8 mouse cellular contexts compared by ENCODE assay signal in genomic region chr7:46935847-46936246, GRCm38 (mm10). TPM values are rescaled to one million over a fixed set of nuclear protein-coding genes. Genes with fewer than 3 reads are reported as not detected.
DNase-seq lines count a peak whose midpoint lies in the region; ATAC-seq and TF ChIP-seq lines count a peak whose summit lies in the region.

No protein-coding gene starts in this region.

- intact Hi-C loops in left cerebral cortex, postnatal 4 days (cut with DNase I): no loop called here

- H3K9ac ChIP-seq in liver, postnatal 0 days (replicated peaks): no peak overlapping the region

- H3K27me3 ChIP-seq in cerebellum, adult 2 months (ENCODE audit: control insufficient read depth, insufficient read depth, low read length): no peaks in the 10 kb centered on the region
- no peaks in the 10 kb centered on the region for H3K27me3 ChIP-seq in liver, postnatal 0 days (ENCODE audit: insufficient read depth, low read length)

- DNase-seq in cerebellum, adult 2 months: no peak
- no peak for DNase-seq in cerebellum, adult 9-11 months
- DNase-seq in left cerebral cortex, postnatal 4 days: peak; percentile 19
- DNase-seq in left cerebral cortex, adult 9 months (ENCODE audit: low spot score in 2 of 2): no peak
- DNase-seq in embryo, embryonic 11 days: peak; percentile 51
- peak; percentile 68 for DNase-seq in liver, postnatal 0 days
- no peak for DNase-seq in spleen, postnatal 14 days (ENCODE audit: low spot score in 2 of 2)

- no peaks in the 10 kb centered on the region for H3K4me1 ChIP-seq in cerebellum, adult 2 months (ENCODE audit: control insufficient read depth, insufficient read depth, low read length)
- H3K4me1 ChIP-seq in liver, postnatal 0 days (ENCODE audit: insufficient read depth): peaks cover 3% of the 10 kb centered on the region; the same call in 1 of the 2 replicates

- no peak overlapping the region for H3K4me2 ChIP-seq in liver, postnatal 0 days (ENCODE audit: low read depth, low read length)

- TF ChIP-seq EP300 in liver, postnatal 0 days (IDR thresholded peaks at IDR 0.05; ENCODE audit: low read depth): no peak

- H3K9me3 ChIP-seq in liver, postnatal 0 days (ENCODE audit: low read length): no peaks in the 10 kb centered on the region

- 29% methylated on average over 4 of the region's 4 CpGs for WGBS in cerebellum, adult 2 months
- 38% methylated on average over 4 of the region's 4 CpGs for WGBS in liver, postnatal 0 days (ENCODE audit: insufficient replicate concordance)

- no peak for TF ChIP-seq POLR2A in cerebellum, adult 2 months (IDR thresholded peaks at IDR 0.05; ENCODE audit: borderline replicate concordance, insufficient read depth, low read length)

- no peak overlapping the region for H3K4me3 ChIP-seq in cerebellum, adult 2 months (replicated peaks; ENCODE audit: insufficient read depth, low read depth, low read length)
- H3K4me3 ChIP-seq in liver, postnatal 0 days (ENCODE audit: low read depth, low read length): no peak overlapping the region

- H3K36me3 ChIP-seq in liver, postnatal 0 days (replicated peaks; ENCODE audit: insufficient read depth, low read length): peaks cover 26% of the 10 kb centered on the region

- H3K27ac ChIP-seq in cerebellum, adult 2 months (ENCODE audit: insufficient read depth, low read length): no peak overlapping the region
- H3K27ac ChIP-seq in liver, postnatal 0 days (ENCODE audit: low read depth): no peak overlapping the region

- peak; percentile 33; the same call in 1 of the 2 replicates for TF ChIP-seq CTCF in cerebellum, adult 2 months (IDR thresholded peaks at IDR 0.05; ENCODE audit: borderline replicate concordance, insufficient read depth, low read depth, low read length)
- peak; percentile 67 for TF ChIP-seq CTCF in liver, postnatal 0 days (IDR thresholded peaks at IDR 0.05; ENCODE audit: low read depth)

- peak; percentile 82 for ATAC-seq in liver, postnatal 0 days
- no peak for ATAC-seq in inflammation-experienced regulatory T-cells, adult 6 months

RNA-seq across cellular contexts. Expression of gene Tsg101, which starts 16.1 kb away (rescaled TPM):
- polyA plus RNA-seq in cerebellum, adult 2 months (2012; rRNA removed): 80.5 and 87.8 TPM in 2 replicates
- total RNA-seq in left cerebral cortex, postnatal 4 days (2021): 100 to 1,000 TPM; 126 to 142 TPM
- 59.1 and 61.2 TPM in 2 replicates for polyA plus RNA-seq in liver, postnatal 0 days (2015; fragmentation: Nextera tagmentation; extraction: Ambion mirVana)
- polyA plus RNA-seq in inflammation-experienced regulatory T-cells, adult 6 months (2017; shearing (Covaris generic)): 100 to 1,000 TPM; 101 to 140 (median 128) TPM

RNA-seq across cellular contexts. Expression of gene Uevld, which starts 22.5 kb away (rescaled TPM):
- polyA plus RNA-seq in cerebellum, adult 2 months (2012; rRNA removed): 7.4 and 8.0 TPM in 2 replicates
- 10 to 100 TPM; 12.3 to 14.8 TPM for total RNA-seq in left cerebral cortex, postnatal 4 days (2021)
- 2.6 and 3.2 TPM in 2 replicates for polyA plus RNA-seq in liver, postnatal 0 days (2015; fragmentation: Nextera tagmentation; extraction: Ambion mirVana)
- polyA plus RNA-seq in inflammation-experienced regulatory T-cells, adult 6 months (2017; shearing (Covaris generic)): 10 to 100 TPM in 1 of 3 experiments, 1 to 10 TPM in 2; 7.7 to 12.0 (median 8.1) TPM

RNA-seq across cellular contexts. Expression of gene Gm9999, which starts 47.5 kb away (rescaled TPM):
- not detected in 2 replicates for polyA plus RNA-seq in cerebellum, adult 2 months (2012; rRNA removed)
- total RNA-seq in left cerebral cortex, postnatal 4 days (2021): not detected
- polyA plus RNA-seq in liver, postnatal 0 days (2015; fragmentation: Nextera tagmentation; extraction: Ambion mirVana): not detected in 2 replicates
- not detected for polyA plus RNA-seq in inflammation-experienced regulatory T-cells, adult 6 months (2017; shearing (Covaris generic))

Comparison
In these comparisons a context has a peak if more than half of its experiments do, and no peak if none do; other contexts are left out.
1. DNase-seq: peak in left cerebral cortex, postnatal 4 days (single experiment), embryo, embryonic 11 days (single experiment) and liver, postnatal 0 days (single experiment); none in cerebellum, adult 2 months (0 of 2), cerebellum, adult 9-11 months (single experiment), left cerebral cortex, adult 9 months (0 of 2) and spleen, postnatal 14 days (0 of 2).